Mouse (Mus musculus) embryonic stem cell, embryonic (primary cell): ENCODE measurements around the gene Rbks.
"Not testable (repeated sequence)": the region's sequence is repeated elsewhere in the genome, so short reads cannot be mapped to it uniquely, and the experiment has no call there.

Experiments
- CTCF ChIA-PET, 4 experiments: fragments of 300-600 bp in 2 of 4; fragments of 350-600 bp in 2 of 4; sonication (Branson Sonifier 250); formaldehyde crosslinking; loops; one replicate each; lab custom pipeline; 2022; ENCODE audit warnings: inconsistent platforms in 2 of 4; lab: Charles Lee
- POLR2A ChIA-PET, 4 experiments: fragments of 300-600 bp in 2 of 4; fragments of 350-600 bp in 2 of 4; sonication (Branson Sonifier 250); formaldehyde crosslinking; loops; one replicate each; lab custom pipeline; 2022; ENCODE audit warnings: antibody characterized with exemption in 4 of 4, inconsistent platforms in 1 of 4; lab: Charles Lee

Gene Rbks

DNA sequence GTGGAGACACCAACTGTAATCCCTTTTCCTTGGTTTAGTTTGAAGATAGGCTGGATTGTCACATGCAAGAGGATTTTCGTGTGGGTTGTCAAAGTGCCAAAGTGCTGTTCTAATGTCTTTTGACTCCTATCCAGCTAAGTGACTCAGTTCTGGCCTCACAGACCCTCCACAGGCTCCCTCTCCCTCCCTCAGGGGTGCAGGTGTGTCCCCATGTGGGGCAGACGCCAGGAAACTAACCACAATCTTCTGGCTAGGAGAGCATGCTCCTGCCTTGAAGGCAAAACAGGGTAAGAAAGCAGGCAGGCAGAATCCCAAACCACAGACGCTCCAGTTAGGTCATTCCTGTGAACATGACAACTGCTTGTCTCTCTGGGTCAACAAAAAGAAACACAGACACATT lies 91.3 kb downstream of the Rbks start:
- ChIA-PET CTCF (no interaction called here), POLR2A (interaction anchor here in 3 of 4 experiments (1.0 to 2.8 kb wide), 5 partner anchors 9 to 108 kb away, joined by 3 to 11 read pairs (median 3); partner anchors contain the start of gene Mrpl33 (in 2 of the 3))

DNA sequence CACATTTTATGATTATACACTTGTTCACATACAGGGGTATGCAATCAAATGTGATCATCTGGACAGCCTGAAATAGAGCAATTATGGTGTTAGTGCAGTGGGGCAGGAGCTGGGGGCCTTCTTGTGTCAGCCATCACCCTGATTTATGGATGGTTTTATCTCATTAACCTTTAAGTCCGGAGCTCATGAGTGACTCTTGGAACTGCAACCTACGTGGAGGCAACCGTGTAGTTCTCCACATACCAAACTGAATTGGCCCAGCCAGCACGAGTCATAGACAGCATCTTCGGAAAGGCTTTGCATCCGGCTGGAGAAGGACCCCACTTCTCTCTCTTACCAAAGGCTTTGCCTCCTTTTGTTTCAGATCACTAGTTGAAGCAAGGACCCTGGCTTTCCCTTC lies 93.7 kb downstream of the Rbks start:
- ChIA-PET CTCF (interaction anchor here in 2 of 4 experiments (0.6 to 1.4 kb wide), 3 partner anchors 8 to 535 kb away, joined by 3 to 6 read pairs (median 3); no protein-coding TSS in a partner anchor), POLR2A (interaction anchor here in 3 of 4 experiments (0.5 to 3.4 kb wide), 23 partner anchors 8 to 555 kb away, joined by 3 to 27 read pairs (median 5); partner anchors contain the start of genes Atraid (in 1 of the 3), Babam2 (in 1 of the 3), Rbks (in 1 of the 3) and Trim54 (in 1 of the 3))

DNA sequence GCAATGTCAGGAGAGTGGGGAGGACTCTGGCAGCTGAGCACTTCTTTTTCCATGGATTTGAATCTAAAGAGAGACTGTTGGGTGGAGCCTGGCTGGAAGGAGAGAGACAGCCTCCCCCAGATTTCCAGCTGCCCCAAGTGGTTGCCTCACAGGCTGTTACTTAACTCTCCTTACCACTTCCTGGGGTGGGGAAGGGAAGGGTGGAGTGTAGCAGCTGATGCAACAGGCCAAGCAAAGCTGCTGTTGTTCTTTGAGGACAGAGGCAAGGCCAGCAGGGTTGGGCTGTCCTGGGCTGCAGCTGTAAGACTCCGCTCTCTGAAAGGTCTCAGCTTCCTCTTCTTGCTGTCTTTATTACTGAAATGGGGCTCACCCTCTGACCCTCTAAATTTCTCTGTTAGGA lies 95.0 kb downstream of the Rbks start:
- ChIA-PET POLR2A (interaction anchor here in 3 of 4 experiments (0.5 to 8.1 kb wide), 33 partner anchors 9 to 983 kb away, joined by 3 to 81 read pairs (median 5); partner anchors contain the start of genes Atraid (in 1 of the 3), Babam2 (in 1 of the 3), Ppp1cb (in 1 of the 3) and Rbks (in 1 of the 3)), CTCF (interaction anchor here in 2 of 4 experiments (0.7 to 1.8 kb wide), 5 partner anchors 8 to 596 kb away, joined by 3 to 4 read pairs (median 3); no protein-coding TSS in a partner anchor)

DNA sequence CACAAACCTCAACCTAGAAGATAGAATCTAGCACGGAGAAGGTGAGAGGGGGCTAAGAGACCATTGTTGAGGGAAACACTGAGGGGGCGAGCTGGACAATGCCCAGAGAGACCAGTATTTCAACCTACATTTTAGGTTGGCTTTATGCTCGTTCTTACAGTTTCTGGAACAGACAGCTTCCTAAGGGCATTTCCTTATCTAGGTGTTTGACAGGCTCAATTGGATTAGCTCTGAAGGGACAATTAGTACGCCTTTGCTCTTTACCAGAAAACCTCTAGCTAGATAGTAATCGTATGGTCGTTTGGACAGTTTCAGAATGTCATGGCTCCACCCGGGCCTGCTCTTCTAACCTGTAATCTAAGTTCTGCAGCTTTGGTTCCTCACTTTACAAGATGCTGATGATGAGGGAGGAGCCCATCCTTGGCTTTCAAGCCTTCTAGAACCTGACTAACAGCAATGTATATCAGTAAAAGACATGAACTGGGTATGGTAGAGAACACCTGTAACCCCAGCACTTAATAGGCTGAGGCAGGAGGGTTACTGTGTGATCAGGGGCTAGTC lies 96.2 kb downstream of the Rbks start:
- ChIA-PET POLR2A (interaction anchor here in 3 of 4 experiments (0.5 to 8.1 kb wide), 19 partner anchors 10 to 984 kb away, joined by 3 to 81 read pairs (median 9); partner anchors contain the start of genes Babam2 (in 1 of the 3) and Rbks (in 1 of the 3)), CTCF (interaction anchor here in 2 of 4 experiments (0.6 to 1.8 kb wide), 7 partner anchors 9 to 597 kb away, joined by 3 to 4 read pairs (median 3); no protein-coding TSS in a partner anchor)

DNA sequence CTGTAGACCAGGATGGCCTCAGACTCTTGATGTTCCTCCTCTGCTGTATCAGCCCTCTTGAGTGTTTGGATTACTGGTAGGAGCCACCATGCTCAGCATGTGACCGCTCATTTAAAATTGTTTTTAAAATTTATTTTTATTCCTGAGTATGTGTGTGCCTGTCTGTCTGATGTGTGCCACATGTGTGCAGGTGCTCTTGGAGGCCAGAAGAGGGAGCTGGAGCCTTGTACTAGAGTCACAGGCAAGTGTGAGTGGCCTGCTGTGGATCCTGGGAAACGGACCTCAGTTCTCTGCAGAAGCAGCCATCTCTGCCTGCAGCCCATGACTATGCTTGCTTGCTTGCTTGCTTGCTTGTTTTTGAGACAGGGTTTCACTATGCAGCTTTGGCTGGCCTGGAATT lies 98.3 kb downstream of the Rbks start:
- CTCF ChIA-PET, result interaction anchor here (0.7 to 5.1 kb wide), 24 partner anchors 9 to 917 kb away, joined by 3 to 59 read pairs (median 4); no protein-coding TSS in a partner anchor
- POLR2A ChIA-PET, result interaction anchor here in 3 of 4 experiments (0.5 to 8.1 kb wide), 20 partner anchors 11 to 617 kb away, joined by 3 to 81 read pairs (median 3); no protein-coding TSS in a partner anchor

DNA sequence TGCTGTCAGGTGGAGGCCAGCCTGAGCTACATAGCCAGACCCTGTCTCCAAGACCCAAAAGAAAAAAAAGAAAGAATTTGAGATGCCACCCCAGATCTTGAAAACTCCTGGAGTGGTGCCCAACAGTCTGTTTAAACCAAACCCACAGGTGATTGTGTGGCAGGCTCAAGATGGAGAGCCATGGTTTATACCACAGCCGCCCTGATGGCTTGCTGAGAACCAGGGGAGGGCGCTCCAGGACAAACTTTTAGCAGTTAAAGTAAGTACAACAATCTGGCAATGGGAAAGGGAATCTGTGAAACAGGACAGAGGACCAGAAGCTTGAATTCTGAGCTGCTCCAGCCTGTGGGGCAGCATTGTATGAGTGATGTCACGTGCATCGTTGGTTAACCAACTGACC lies 98.8 kb downstream of the Rbks start:
- CTCF ChIA-PET, result interaction anchor here (0.6 to 5.1 kb wide), 28 partner anchors 8 to 918 kb away, joined by 3 to 59 read pairs (median 4); no protein-coding TSS in a partner anchor
- POLR2A ChIA-PET, result interaction anchor here in 3 of 4 experiments (0.5 to 8.1 kb wide), 18 partner anchors 12 to 1333 kb away, joined by 3 to 81 read pairs (median 3); partner anchors contain the start of gene Zfp512 (in 1 of the 3)

DNA sequence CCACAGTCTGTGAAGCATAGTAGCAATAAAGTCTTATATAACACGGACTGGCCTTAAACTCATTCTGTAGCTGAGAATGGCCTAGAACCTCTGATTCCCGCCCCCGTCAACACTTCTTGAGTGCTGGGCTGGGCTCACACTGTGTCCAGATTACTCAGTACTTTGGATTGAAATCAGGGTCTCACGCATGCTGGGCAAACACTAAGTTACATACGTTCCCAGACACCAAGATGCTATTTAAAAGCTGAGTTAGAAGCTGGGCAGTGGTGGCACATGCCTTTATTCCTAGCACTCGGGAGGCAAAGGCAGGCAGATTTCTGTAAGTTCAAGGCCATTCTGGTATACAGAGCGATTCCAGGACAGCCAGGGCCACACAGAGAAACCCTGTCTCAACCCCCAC lies 99.3 kb downstream of the Rbks start:
- POLR2A ChIA-PET, result interaction anchor here (0.6 to 8.1 kb wide), 15 partner anchors 12 to 1334 kb away, joined by 3 to 81 read pairs (median 4); partner anchors contain the start of gene Zfp512 (in 1 of the 4)

DNA sequence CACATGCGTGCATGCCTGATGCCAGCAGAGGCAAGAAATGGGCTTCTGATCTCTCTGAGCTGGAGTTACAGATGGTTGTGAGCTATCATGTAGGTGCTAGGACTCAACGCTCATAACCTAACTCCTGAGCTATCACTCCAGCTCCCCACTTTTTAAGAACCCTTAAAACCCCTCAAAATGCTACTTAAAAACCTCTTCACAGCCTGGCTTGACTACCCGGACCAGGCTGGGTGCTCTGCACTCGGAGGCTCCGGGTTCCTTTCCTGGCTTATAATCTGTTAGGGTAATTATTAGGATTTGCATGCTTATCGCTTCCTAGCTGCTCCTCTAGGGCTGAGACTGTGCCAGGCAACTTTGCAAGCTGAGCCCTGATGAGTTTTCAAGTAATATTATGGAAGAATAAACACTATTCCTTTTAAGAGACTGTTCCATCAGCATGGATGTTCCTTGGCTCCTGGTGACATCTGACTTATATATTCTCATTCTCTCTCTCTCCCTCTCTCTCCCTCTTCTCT lies 99.9 kb downstream of the Rbks start:
- POLR2A ChIA-PET, result interaction anchor here (0.6 to 8.1 kb wide), 47 partner anchors 8 to 620 kb away, joined by 3 to 81 read pairs (median 5); partner anchors contain the start of genes Babam2 (in 1 of the 4), Fosl2 (in 1 of the 4), Rbks (in 1 of the 4) and Zfp512 (in 1 of the 4)
- CTCF ChIA-PET, result interaction anchor here (0.6 to 5.1 kb wide), 16 partner anchors 34 to 706 kb away, joined by 3 to 59 read pairs (median 4); no protein-coding TSS in a partner anchor

More for the DNA sequence above, 99.3 kb downstream of the Rbks start:
- CTCF ChIA-PET, result interaction anchor here (0.6 to 5.1 kb wide), 19 partner anchors 8 to 918 kb away, joined by 3 to 59 read pairs (median 4); no protein-coding TSS in a partner anchor

DNA sequence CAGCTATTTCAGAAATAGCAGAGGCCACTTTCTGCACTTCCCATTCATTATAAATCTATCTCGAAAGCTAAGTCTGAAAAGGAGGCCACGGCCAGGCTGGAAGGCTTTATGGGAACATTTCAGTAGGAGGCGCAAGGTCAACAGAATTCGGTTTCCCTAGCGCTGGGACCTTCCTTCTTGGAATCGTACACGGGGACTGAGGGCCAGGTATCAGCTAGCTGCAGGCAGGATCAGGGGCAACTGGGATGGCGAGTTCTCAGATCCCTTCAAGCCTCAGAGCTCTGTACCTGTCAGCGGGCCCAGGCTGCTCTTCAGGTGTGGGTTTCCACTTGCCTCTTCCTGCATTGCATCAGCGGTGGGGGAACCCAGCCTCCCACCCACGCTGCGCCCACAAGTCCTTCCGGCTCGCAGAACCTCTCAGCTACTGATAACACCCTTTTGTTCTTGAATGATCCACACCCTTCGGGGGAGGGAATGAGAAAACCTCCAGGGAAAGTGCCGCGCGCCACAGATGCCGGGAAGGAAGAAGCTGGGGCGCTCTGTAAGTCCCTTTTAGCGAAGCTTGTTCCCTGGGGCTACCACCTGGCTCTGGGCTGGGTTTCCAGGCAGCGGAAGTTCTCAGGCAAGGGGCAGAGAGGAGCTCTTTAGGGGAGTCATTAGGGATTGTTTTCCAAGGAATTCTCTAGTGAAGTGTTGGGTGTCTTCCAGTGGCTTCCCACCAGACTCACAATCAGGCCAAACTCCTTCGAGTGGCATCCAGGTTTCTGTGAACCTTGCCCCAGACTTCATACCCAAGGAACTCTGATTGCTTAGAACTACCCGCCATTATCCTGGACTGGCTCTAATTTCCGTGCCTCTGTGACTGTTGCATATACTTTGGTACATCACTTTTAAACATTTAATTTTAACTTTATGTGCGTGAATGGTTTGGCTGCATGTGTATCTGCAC lies 100.7 kb downstream of the Rbks start, which contains the start of gene Mrpl33:
Gene Mrpl33, plus strand, starts transcription at position 455 of the 949 bp plus-strand sequence.
- CTCF ChIA-PET, result interaction anchor here (0.6 to 5.1 kb wide), 22 partner anchors 8 to 975 kb away, joined by 3 to 59 read pairs (median 4); no protein-coding TSS in a partner anchor

DNA sequence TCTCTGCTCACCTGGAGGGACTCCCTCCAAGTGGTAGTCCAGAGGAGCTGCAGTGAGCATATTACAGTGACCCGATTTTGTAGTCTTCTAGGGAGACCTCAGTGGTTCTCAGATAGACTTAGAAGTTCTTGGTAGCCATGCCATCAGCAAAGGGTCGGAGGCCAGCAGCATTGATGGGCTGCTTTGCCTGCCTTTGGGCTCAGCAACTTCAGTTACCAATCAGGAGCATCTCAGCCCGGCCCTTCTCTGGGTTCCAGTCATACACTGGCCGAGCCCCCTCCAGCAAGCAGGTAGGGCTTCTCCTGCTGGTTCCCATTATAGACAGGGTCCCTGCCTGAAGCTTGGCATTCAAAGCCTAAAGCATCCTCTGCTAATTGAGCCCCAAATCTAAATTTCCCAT lies 101.6 kb downstream of the Rbks start:
- POLR2A ChIA-PET, result interaction anchor here (0.7 to 8.1 kb wide), 53 partner anchors 8 to 781 kb away, joined by 3 to 81 read pairs (median 4); partner anchors contain the start of genes Babam2 (in 1 of the 4), Fosl2 (in 1 of the 4), Gpn1 (in 1 of the 4) and Rbks (in 1 of the 4)
- CTCF ChIA-PET, result interaction anchor here (0.6 to 5.1 kb wide), 15 partner anchors 9 to 707 kb away, joined by 3 to 59 read pairs (median 5); no protein-coding TSS in a partner anchor

More for the DNA sequence above, 100.7 kb downstream of the Rbks start, which contains the start of gene Mrpl33:
- POLR2A ChIA-PET, result interaction anchor here in 3 of 4 experiments (0.5 to 8.1 kb wide), 66 partner anchors 9 to 780 kb away, joined by 3 to 81 read pairs (median 4); partner anchors contain the start of genes Babam2 (in 1 of the 3), Fosl2 (in 1 of the 3), Gpn1 (in 1 of the 3) and Rbks (in 1 of the 3)

DNA sequence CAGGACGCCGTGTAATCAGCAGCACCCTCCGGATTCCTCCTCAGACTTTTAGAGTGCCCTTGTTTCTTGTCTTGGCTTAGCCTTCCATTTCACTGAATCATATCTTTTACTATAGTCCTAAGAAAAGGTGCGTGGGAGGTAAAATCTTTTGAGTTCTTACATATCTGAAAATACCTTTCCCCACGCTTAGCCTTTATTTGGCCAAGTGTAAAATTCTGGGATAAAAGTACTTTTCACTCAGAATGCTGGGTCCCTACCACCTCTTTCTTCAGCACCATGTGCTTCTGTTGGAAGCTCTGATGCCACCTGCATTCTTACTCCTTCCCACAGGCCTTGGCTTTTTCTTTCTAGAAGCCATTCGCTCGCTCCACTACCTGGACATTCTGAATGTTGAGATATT lies 106.3 kb downstream of the Rbks start:
- ChIA-PET POLR2A (no interaction called here), CTCF (no interaction called here)

DNA sequence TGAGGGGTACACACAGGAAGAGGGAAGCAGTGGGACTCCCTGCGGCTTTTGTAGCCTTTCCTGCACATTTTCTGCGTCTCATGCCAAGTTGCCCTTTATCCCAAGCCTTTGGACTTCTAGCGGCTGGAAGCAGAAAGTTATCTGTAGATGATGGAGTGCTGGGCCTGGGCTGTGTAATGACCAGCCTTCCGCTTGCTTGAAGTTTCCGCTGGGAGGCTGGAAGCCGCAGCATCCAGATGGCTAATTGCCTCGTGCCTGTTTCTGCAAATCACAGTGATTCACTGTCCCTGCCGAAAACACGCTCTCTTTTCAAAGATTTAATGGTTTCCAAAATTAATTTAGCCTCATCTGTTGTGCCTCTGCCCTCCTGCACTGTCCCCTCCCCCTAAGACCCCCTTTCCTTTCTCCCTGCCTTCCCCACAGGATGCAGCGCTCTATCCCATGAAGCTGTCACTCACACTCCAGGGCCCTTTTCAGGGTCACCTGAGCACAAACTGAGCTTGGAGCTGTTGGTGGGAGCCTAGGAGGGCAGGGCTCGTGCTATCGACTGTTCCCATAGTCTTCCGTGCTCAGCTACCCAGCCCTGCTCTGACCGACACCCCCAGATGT lies 107.6 kb downstream of the Rbks start:
- POLR2A ChIA-PET, result interaction anchor here in 2 of 4 experiments (0.6 to 9.9 kb wide), 3 partner anchors 9 to 544 kb away, joined by 4 to 81 read pairs (median 5); partner anchors contain the start of gene Mrpl33 (in 1 of the 2)
- CTCF ChIA-PET, result interaction anchor here in 1 of 4 experiments (1.3 kb wide), 1 partner anchor 9 kb away, joined by 4 read pairs; no protein-coding TSS in a partner anchor

DNA sequence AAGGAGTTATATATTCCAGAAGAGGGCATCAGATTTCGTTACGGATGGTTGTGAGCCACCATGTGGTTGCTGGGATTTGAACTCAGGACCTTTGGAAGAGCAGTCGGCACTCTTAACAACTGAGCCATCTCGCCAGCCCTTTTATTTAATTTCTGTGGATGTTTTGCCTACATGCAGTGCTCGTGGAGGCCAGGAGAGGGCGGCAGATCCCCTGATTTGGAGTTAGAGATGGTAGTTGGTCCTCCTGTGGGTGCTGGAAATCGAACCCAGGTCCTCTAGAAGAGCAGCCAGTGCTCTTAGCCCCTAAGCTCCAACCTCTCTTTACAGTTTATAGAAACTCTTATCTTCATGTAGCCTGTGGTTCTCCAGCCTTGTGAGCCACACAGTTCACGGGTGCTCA lies 108.8 kb downstream of the Rbks start:
- CTCF ChIA-PET, result not testable (repeated sequence)
- POLR2A ChIA-PET, result interaction anchor here in 1 of 4 experiments (9.9 kb wide), 1 partner anchor 10 kb away, joined by 81 read pairs; the partner anchor contains the start of gene Mrpl33

DNA sequence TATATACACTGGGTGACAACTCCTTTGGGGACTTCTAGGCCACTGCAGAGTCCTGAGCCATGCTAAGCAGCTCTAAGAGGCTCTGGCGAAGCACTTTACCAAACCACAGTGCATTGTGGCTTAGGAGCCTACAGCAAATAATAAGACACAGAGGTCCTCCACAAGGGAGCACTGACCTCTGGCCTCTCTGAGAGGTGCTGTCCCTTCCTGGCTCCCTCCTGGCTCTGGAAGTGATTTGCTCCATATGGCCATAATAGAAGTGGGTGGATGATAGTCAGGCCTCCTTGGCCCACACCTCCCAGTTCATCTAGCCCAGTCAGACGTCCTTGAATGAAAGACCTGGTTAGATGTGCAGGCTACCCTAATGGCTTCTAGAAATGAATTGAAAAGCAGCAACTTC lies 109.4 kb downstream of the Rbks start:
- POLR2A ChIA-PET, result interaction anchor here in 2 of 4 experiments (0.7 to 9.9 kb wide), 3 partner anchors 8 to 11 kb away, joined by 3 to 81 read pairs (median 9); partner anchors contain the start of gene Mrpl33 (in 2 of the 2)
- CTCF ChIA-PET, result interaction anchor here in 3 of 4 experiments (0.6 to 0.7 kb wide), 6 partner anchors 22 to 982 kb away, joined by 3 to 4 read pairs (median 4); no protein-coding TSS in a partner anchor

DNA sequence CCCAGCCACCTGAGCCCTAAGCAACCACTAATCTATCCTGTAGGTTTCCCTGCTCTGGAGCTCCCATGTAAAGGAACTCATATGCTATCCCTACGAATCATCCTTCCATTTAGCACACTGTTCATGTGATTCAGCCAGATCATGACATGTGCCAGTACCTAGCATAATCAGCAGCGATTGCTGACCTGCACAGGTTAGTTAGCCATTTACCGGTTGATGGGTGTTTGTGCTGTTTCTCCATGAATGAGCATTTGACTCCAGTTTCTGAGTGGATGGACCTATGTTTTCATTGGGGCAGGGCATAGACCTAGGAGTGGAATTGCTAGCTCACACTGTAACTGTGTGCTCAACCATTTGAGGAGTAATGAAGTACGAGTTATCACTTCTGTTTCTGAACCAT lies 111.9 kb downstream of the Rbks start:
- ChIA-PET POLR2A (interaction anchor here in 2 of 4 experiments (0.7 to 9.9 kb wide), 2 partner anchors 13 to 18 kb away, joined by 7 to 81 read pairs; partner anchors contain the start of gene Mrpl33 (in 1 of the 2)), CTCF (interaction anchor here in 1 of 4 experiments (0.6 to 1.8 kb wide), 2 partner anchors 619 to 710 kb away, joined by 3 to 4 read pairs; no protein-coding TSS in a partner anchor)
